Mouse (Mus musculus): Measurements from ENCODE around the gene Gm9507. TPM values are rescaled to one million over a fixed set of nuclear protein-coding genes. Genes with fewer than 3 reads are reported as not detected.
"Not testable (repeated sequence)": the region's sequence is repeated elsewhere in the genome, so short reads cannot be mapped to it uniquely, and the experiment has no call there.

Gm9507 gene
- not detected for total RNA-seq (2021)
- long read RNA-seq, experiment 1: 0 reads
- long read RNA-seq, experiment 2: 0 reads

GRCm38 (mm10) chr10:77811743-77812142 is at the start of gene Gm9507:
Gene Gm9507 (minus strand): TSS chr10:77811843.
- no peak for DNase-seq

- DNase-seq: no peak
These were observed 40.9 kb upstream of the Gm9507 start, which contains the start of gene Gm10318 for GRCm38 (mm10) chr10:77852559-77852958. Gene Gm10318 (plus strand): TSS chr10:77852859.

DNA sequence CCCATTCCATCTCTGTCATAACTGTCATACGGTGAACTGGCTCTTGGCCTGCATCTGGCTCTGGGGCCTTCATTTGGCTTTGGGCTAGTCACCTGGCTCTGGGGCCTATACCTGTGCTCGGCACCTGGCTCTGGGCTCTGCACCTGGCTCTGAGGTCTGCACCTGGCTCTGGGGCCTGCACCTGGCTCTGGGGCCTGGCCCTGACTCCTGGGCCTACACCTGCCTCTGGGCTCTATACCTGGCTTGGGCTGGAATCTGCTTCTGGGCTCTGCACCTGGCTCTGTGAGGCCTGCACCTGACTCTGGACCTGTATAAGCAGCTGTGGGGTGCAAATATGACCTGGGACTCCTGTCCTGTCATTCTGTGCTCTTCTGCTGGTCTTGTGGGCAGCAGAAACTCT is 35.9 kb upstream of the Gm9507 start:
- DNase-seq: no peak

DNA sequence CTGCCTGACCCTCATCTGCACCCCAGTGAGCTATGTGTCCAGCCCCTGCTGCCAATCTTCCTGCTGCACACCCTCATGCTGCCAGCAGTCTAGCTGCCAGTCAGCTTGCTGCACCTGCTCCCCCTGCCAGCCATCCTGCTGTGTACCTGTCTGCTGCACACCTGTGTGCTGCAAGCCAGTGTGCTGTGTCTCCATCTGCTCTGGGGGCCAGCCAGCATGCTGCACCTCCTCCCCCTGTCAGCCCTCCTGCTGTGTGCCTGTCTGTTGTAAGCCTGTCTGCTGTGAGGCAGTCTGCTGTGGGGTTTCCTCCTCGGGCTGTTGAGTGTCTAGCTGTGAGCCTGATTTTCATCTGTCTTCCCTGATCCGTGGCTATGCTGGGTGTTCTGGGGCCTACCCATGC is 35.3 kb upstream of the Gm9507 start:
- DNase-seq: no peak

DNA sequence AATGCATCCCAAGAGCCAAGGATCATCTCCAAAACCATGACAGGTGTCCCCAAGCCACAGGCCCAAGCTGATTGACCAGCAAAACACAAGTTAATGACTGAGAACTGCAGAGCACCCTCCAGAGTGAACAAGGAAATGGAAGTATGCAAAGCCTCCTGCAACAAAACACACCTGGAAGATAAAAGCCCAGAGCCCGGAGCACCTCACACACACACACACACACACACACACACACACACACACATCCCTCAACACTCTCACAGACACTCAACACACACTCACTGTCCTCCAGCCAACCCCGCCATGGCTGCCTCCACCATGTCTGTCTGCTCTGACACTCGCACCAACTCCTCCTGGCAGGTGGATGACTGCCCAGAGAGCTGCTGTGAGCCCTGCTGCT is 34.9 kb upstream of the Gm9507 start, which contains the start of gene Gm36176:
Gm36176 (plus strand) TSS at position 301 of the 400 bp plus-strand sequence.
- no peak for DNase-seq

DNA sequence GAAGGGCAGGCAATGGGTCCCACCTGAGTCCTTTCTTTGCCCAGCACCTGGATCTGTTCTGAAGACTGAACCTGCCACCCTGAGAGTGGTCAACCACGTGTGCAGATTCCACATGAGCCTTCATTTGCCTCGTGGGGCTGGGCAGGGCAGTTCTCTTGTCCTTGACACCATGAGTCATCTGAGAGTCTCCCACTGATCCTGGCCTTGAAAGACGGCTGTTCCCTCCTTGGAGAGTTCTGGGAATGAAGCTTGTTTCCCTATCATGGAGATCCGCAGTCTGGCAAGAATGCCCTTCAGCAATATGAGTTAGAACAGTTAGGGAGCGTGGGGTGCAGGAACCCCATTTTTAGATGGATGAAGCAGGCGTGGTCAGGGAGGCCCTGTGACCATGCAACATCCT is 27.4 kb upstream of the Gm9507 start:
- no peak for DNase-seq

- DNase-seq: no peak
These were observed 24.0 kb upstream of the Gm9507 start, which contains the start of gene Krtap10-10 for GRCm38 (mm10) chr10:77835647-77836046. Gene Krtap10-10 (plus strand): TSS chr10:77835947.

- DNase-seq: no peak
These were observed 15.3 kb upstream of the Gm9507 start, which contains the start of gene Krtap10-4 for GRCm38 (mm10) chr10:77826951-77827350. Gene Krtap10-4 (minus strand): TSS chr10:77827095.

DNA sequence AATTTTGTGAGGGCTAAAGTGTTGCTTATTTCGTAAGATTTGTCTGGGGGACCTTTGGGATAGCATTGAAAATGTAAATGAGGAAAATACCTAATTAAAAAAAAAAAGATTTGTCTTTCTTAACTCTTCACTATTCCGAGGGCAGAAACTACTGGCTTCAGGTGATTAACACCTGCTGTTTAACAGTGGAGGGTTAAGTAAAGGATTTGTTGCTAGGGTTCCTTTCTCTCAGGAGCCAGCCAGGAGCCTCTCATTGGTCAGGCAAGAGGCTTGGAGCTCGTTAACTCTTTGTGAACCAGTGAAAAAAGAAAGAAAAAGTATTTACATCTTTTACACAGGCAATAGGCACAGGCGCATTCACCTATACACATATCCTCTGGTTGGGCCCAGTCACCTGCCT is 7.6 kb upstream of the Gm9507 start:
- no peak for DNase-seq

DNA sequence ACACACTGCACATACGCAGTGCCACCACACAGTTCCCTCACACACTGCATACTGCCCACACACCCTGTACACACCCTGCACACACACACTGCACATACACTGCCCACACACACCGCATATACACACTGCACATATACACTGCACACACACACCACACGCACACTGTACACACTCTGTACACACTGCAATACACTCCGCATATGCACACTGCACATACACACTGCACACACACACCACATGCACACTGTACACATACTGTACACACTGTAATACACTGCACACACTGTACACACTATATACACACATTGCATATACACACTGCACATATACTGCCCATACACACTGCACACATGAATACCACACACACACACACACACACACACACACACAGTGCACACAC is 6.9 kb upstream of the Gm9507 start:
- DNase-seq: no peak

DNA sequence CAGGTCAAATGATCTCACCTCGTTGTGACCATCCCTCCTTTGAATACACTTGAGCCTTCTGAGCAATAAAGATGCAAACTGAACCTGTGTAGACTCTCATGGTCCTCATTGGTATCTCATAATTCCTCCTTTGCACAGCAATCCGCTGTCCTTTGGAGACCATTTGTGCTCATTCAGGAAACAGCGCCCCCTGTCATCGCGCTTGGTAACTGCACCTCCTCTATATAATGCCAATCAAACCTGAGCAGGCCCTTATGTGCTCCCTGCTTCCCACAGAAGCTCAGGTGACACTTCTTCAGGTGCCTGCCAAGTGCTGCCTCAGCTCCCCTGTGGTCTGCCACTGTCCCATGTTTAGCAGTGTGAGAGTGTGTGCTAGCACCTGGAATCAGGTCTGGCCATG is 3.9 kb upstream of the Gm9507 start:
- DNase-seq: peak in 1 of 2 experiments; percentile 31

DNA sequence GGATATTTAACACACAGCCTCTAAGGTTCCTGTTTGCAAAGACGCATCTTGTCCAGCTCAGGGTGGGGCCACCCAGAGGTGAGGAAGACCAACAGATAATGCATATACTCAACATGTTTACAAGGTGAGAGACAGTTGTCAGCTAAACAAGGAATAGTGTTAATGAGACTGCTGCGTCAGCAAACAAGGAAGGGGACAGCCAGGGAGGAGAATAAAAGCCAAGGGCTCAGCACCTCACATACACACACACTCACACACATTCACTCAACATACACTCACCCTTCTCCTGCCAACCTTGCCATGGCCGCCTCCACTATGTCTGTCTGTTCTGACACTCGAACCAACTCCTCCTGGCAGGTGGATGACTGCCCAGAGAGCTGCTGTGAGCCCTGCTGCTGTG is 2.7 kb upstream of the Gm9507 start, which contains the start of gene Gm2696:
Gm2696 (plus strand) TSS at position 301 of the 400 bp plus-strand sequence.
- DNase-seq: no peak

GRCm38 (mm10) chr10:77804095-77804494 is 7.5 kb downstream of the Gm9507 start:
- DNase-seq: no peak

DNA sequence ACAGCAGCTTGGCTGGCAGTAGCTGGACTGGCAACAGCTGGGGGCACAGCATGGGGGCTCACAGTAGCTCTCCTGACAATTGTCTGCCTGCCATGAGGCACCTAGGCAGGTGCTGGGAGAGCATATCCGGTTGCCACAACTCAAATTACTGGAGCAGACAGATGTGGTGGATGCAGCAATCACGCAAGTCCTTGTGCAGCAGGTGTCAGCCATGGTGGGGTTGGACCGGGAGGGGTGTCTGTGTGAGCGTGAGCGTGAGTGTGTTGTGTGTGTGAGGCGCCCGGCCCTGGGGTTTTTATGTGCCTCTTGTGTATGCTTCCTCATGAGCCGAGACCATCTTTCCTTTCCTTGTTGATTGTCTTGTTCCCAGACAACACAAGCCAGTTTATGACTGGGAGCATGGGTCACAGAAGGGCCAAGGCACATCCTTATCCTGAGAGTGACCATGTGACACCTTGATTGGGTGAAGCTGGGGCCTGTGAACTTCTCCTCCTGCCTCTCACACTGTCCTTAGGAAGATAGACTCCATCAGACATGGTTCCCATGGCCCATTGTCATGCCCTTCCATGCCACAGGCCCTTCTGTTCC is 12.6 kb downstream of the Gm9507 start, which contains the start of gene Gm19668:
Gm19668 (minus strand) TSS at position 213 of the 588 bp plus-strand sequence.
- DNase-seq: no peak

- DNase-seq: peak; percentile 6 to 7
These were observed 13.3 kb downstream of the Gm9507 start for GRCm38 (mm10) chr10:77798164-77798920.

- peak; percentile 11 to 24 for DNase-seq
These were observed 14.0 kb downstream of the Gm9507 start for GRCm38 (mm10) chr10:77797677-77798076.

GRCm38 (mm10) chr10:77794976-77795375 is 16.7 kb downstream of the Gm9507 start, which contains the start of gene Gm9639:
Gene Gm9639 (minus strand): TSS chr10:77795076.
- DNase-seq: no peak

DNA sequence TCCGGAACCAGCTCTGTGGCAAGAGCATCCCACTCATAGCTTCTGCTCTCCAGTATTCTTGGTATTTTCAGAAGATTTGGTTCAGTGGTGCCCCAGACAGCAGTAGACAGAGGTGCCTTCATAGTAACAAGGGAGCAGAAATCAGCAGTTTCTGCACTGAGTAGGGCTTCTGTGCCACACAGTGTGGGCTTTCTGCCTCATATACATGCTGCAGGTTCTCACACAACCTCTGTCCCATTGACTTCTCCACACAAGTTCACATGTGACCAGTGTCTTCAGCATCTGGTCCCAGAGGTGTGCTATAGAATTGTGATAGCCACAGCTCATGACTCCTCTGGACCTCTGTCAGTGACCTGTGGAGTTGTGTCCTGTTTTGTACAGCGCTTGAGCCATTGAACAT is 23.0 kb downstream of the Gm9507 start:
- DNase-seq: no peak

DNA sequence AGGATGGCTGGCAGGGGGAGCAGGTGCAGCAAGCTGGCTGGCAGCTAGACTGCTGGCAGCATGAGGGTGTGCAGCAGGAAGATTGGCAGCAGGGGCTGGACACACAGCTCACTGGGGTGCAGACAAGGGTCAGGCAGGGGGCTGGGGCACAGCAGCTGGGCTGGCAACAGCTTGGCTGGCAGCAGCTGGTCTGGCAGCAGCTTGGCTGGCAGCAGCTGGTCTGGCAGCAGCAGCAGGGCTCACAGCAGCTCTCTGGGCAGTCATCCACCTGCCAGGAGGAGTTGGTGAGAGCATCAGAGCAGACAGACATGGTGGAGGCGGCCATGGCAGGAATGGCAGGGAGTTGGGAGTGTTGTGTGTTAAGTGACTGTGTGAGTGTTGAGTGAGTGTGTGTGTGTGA is 23.8 kb downstream of the Gm9507 start, which contains the start of gene Gm7137:
Gm7137 (minus strand) TSS at position 325 of the 400 bp plus-strand sequence.
- DNase-seq: peak in 1 of 2 experiments; percentile 32

- DNase-seq: not testable (repeated sequence)
These were observed 28.2 kb downstream of the Gm9507 start for GRCm38 (mm10) chr10:77783396-77783795.

DNA sequence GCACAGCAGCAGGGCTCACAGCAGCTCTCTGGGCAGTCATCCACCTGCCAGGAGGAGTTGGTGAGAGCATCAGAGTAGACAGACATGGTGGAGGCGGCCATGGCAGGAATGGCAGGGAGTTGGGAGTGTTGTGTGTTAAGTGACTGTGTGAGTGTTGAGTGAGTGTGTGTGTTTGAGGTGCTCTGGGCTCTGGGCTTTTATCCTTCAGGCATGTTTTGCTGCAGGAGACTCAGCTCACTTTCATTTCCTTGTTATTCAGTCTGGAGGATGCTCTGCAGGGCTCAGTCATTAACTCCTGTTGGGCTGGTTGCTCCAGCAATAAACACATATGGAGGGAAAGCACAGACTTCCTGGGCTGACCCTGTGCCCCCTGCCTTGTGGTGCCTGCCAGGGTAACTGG is 29.2 kb downstream of the Gm9507 start, which contains the start of gene Gm3250:
Gm3250 (minus strand) TSS at position 101 of the 400 bp plus-strand sequence.
- not testable (repeated sequence) for DNase-seq

DNA sequence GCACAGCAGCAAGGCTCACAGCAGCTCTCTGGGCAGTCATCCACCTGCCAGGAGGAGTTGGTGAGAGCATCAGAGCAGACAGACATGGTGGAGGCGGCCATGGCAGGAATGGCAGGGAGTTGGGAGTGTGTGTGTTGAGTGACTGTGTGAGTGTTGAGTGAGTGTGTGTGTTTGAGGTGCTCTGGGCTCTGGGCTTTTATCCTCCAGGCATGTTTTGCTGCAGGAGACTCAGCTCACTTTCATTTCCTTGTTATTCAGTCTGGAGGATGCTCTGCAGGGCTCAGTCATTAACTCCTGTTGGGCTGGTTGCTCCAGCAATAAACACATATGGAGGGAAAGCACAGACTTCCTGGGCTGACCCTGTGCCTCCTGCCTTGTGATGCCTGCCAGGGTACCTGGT is 34.8 kb downstream of the Gm9507 start, which contains the start of gene Gm7138:
Gm7138 (minus strand) TSS at position 101 of the 400 bp plus-strand sequence.
- not testable (repeated sequence) for DNase-seq

GRCm38 (mm10) chr10:77772142-77772541 is 39.5 kb downstream of the Gm9507 start:
- not testable (repeated sequence) for DNase-seq

Data from heart, adult 18-20 months (tissue).